Mouse (Mus musculus) ZHBTc4 (cell line): ENCODE measurements around the gene Rab3a.

ENCODE experiments used
- DNase-seq: peaks from one replicate; pipeline ENCODE4 v3.0.0-alpha.2; 2011; ENCODE audit warnings: low read depth, low spot score

The Rab3a gene

GRCm38 (mm10) chr8:70774740-70775139 lies 20.3 kb downstream of the Rab3a start:
- no peak for DNase-seq

GRCm38 (mm10) chr8:70775227-70775626 lies 20.7 kb downstream of the Rab3a start:
- DNase-seq: no peak

- no peak for DNase-seq
These were observed 21.5 kb downstream of the Rab3a start for GRCm38 (mm10) chr8:70775851-70776495.

GRCm38 (mm10) chr8:70776496-70777444 lies 22.3 kb downstream of the Rab3a start, which contains the start of gene Pik3r2:
Gene Pik3r2 (minus strand): TSS chr8:70776713.
- peak; percentile 98 for DNase-seq

DNA sequence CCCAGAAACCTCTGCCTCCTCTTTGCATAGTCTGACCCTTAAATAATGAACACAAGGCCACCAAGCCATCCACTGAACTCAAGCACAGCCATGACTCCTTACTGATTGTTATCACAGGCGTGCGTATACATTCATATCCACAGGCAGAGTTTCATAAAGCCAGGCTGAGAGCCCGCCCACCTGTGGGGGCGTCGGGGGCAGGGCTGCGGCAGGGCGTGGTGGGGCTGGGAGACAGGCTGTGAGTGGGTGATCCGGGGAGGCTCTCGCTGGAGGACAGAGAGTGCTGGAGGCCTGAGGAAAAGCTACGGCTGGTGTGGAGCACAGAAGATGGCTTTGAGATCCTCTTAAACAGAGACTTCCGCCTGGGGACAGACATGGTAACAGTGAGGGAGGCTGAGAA lies 25.6 kb downstream of the Rab3a start:
- no peak for DNase-seq

- DNase-seq: no peak
These were observed 32.0 kb downstream of the Rab3a start for GRCm38 (mm10) chr8:70786291-70787050.

- DNase-seq: no peak
These were observed 32.6 kb downstream of the Rab3a start for GRCm38 (mm10) chr8:70787051-70787445.

DNA sequence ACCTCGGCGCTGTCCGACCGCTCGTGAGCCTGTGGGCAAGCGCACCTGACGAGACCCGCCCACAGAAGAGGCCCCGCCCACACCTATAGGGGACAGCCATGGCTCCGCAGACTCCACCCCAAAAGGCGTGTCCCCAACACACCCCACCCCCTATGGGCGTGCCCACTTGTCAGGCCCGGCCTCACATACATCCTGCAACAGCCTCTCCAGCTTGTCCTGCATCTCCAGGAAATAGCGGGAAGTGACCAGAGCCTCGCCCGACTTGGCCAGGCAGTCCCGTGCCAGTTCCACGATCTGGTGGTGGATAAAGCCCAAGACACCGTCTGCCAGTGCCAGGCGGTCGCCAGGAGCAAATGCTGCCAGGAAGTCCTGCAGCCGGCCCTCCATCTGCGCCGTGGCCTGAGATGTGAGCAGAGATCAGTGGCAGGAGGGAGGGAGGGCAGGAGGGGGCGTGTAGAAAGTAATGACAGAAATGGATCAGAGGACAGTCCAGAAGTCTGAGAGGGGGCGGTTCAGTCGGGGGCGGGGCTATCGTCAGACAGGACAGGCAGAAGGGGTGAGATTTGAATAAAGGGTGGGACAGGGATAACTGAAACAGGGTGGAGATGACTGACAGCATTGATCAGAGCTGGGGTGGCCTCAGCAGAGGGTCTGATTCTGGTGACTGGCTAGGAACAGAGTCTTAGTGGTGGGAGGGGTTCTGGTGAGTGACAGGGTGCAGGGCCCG lies 33.6 kb downstream of the Rab3a start:
- DNase-seq: peak; percentile 96

GRCm38 (mm10) chr8:70789046-70789445 lies 34.6 kb downstream of the Rab3a start:
- DNase-seq: no peak

DNA sequence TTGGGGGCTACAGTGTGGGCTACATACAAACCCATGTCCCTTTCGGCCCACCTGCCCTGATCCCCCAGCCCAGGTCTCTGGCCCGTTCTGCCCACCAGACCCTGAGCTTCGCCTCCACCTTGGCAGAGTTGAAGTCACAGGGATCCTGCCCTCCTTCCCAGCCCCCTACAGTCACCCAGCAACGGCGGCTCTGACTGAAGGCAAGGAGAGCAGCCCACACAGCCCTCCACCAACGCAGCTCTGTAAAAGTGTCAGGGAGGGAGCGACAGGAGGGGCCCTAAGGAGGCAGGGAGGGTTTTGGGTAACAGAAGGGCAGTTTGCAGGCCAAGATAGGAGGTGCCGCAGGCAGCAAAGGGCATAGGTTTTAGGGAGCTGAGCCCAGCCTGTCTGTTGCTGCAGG lies 36.4 kb downstream of the Rab3a start:
- no peak for DNase-seq

- DNase-seq: no peak
These were observed 36.8 kb downstream of the Rab3a start for GRCm38 (mm10) chr8:70791294-70791701.

GRCm38 (mm10) chr8:70791975-70792691 lies 37.7 kb downstream of the Rab3a start:
- DNase-seq: peak; percentile 97

DNA sequence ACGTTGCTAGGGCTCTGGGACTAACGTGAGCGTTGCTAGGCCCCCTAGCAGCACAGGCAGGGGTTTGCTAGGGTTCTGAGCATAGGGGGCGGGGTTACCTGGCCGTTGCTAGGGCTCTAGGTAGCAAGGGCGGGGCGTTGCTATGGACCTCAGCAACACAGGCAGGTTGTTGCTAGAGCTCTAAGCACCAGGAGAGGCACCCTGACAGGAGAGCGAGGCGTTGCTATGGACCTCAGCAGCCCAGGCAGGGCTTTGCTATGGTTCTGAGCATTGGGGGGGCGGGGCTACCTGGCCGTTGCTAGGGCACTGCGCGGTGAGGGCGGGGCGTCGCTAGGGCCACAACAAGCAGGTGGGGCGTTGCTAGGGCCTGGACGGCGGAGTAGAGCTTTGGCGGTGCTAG lies 38.2 kb downstream of the Rab3a start:
- DNase-seq: peak; percentile 95

- no peak for DNase-seq
These were observed 39.7 kb downstream of the Rab3a start for GRCm38 (mm10) chr8:70794215-70794614.

- DNase-seq: no peak
These were observed 40.9 kb downstream of the Rab3a start for GRCm38 (mm10) chr8:70795370-70795769.

DNA sequence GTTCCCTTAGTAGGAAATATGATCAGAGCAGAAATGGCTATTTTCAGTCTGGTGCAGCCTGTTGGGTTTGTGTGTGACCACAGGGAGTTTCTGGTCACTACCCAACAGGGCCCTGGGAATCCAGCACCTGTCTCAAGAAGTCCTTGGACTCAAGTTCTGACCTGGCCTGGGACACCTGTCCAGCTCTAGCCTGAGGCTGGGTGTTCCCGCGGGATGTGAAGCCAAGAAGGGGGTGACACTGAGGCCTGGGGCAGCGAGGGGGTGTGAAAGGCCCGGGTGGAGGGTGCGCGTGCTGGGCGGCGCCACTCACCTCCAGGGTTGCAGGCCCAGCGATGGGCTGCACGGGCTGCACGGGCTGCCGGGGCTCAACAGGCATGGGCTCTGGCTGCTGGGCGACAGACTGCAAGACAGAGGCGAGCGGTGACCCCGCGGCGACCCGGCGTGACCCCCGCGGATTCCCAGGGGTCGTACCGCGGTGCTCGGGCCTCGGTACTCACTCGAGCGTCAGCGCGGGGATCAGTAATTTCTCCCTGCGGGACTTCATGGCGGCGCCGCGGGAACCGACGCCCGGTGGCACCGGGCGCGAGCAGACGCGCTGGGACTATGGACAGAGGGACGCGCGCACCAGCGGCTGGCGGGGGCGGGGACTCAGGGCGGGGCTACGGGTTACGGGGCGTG lies 42.1 kb downstream of the Rab3a start:
- no peak for DNase-seq

- DNase-seq: peak; percentile 99
These were observed 42.9 kb downstream of the Rab3a start for GRCm38 (mm10) chr8:70797081-70798070.

- no peak for DNase-seq
These were observed 43.8 kb downstream of the Rab3a start for GRCm38 (mm10) chr8:70798281-70798680.

DNA sequence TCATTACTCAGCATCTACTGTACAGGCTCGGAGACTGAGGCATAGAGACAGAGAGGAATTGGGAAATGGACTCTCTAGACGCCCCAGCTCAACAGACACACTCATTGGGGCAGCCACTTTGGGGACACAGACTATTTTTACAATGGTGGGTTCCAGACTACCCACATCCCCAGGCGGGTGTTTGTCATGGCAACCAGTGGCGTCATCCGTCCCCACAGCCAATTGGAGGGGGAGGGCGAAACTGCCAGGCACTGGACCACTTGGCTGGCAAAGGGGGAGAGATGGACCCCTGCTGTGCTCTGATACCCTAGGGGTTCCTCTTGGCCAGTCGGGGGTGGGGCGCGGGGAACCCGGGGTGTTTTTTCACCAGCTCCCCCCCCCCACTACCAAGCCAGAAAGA lies 46.2 kb downstream of the Rab3a start:
- DNase-seq: no peak
